ENCODE assay signal across 8 mouse cellular contexts in the genomic region with DNA sequence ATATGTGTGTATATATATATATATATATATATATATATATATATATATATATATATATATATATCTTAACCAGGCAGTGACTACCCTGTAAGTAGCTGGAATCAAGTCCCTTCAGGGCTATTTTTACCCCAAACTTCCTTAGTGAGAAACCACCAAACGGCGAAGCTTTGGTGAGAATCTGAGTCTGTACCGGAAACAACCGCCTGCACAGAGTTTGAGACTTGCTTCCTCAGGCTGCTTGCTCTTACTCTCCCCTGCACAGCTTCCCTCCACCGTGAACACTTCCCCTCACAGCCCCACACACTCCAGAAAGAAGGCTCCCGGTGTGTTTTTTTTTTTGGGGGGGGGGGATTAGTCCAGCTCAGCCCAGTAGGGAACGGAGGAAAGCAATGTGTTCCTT.
DNase-seq lines count a peak whose midpoint lies in the region; ATAC-seq and TF ChIP-seq lines count a peak whose summit lies in the region.

No protein-coding gene starts in this region.

- no peak for DNase-seq in left cerebral cortex, adult 2 months (ENCODE audit: extremely low spot score in 1 of 2, low spot score in 2 of 2)
- no peak for DNase-seq in left cerebral cortex, adult 8-10 months (ENCODE audit: low spot score in 2 of 2)
- no peak for DNase-seq in embryonic facial prominence, embryonic 11.5 days (ENCODE audit: low spot score)
- DNase-seq in frontal cortex, postnatal 14 days (ENCODE audit: low spot score in 2 of 2), result no peak
- DNase-seq in cerebellum, adult 11 months, result no peak

- 64% methylated on average over 7 of the region's 7 CpGs for WGBS in embryonic facial prominence, embryonic 11.5 days
- 56% methylated on average over 7 of the region's 7 CpGs for WGBS in hindbrain, embryonic 15.5 days
- WGBS in neural tube, embryonic 13.5 days, result 69% methylated on average over 7 of the region's 7 CpGs

- intact Hi-C loops in left cerebral cortex, adult 2 months (cut with DNase I), result loop anchor here (2.0 kb wide), 1 partner anchor 45 kb away; no protein-coding TSS in a partner anchor

- no peak for ATAC-seq in embryonic facial prominence, embryonic 11.5 days (replicated peaks; ENCODE audit: insufficient number of reproducible peaks, low FRiP score, low TSS enrichment, low read depth)
- no peak for ATAC-seq in hindbrain, embryonic 15.5 days (ENCODE audit: low FRiP score, low read depth)
- ATAC-seq in neural tube, embryonic 13.5 days (ENCODE audit: low read depth), result no peak
- no peak for ATAC-seq in frontal cortex, adult (ENCODE audit: low TSS enrichment)

- no peak for TF ChIP-seq CTCF in left cerebral cortex, adult 2 months (IDR thresholded peaks at IDR 0.05)

- no peaks in the 10 kb centered on the region for H3K9me3 ChIP-seq in embryonic facial prominence, embryonic 11.5 days (replicated peaks; ENCODE audit: control insufficient read depth, low read length)
- no peaks in the 10 kb centered on the region for H3K9me3 ChIP-seq in hindbrain, embryonic 15.5 days
- no peaks in the 10 kb centered on the region for H3K9me3 ChIP-seq in neural tube, embryonic 13.5 days

- H3K4me3 ChIP-seq in left cerebral cortex, adult 2 months, result peak overlapping the region; percentile 74
- H3K4me3 ChIP-seq in embryonic facial prominence, embryonic 11.5 days (ENCODE audit: low read depth, low read length), result no peak overlapping the region
- peak overlapping the region; percentile 70 for H3K4me3 ChIP-seq in hindbrain, embryonic 15.5 days
- H3K4me3 ChIP-seq in neural tube, embryonic 13.5 days, result peak overlapping the region; percentile 82

- H3K4me2 ChIP-seq in embryonic facial prominence, embryonic 11.5 days (ENCODE audit: low read depth, low read length), result peak overlapping the region; percentile 16; the same call in 1 of the 2 replicates
- peak overlapping the region; percentile 96 for H3K4me2 ChIP-seq in hindbrain, embryonic 15.5 days
- peak overlapping the region; percentile 99 for H3K4me2 ChIP-seq in neural tube, embryonic 13.5 days

- no peaks in the 10 kb centered on the region for H3K27me3 ChIP-seq in embryonic facial prominence, embryonic 11.5 days (ENCODE audit: control insufficient read depth, insufficient read depth, low read length)
- H3K27me3 ChIP-seq in hindbrain, embryonic 15.5 days, result no peaks in the 10 kb centered on the region
- H3K27me3 ChIP-seq in neural tube, embryonic 13.5 days, result no peaks in the 10 kb centered on the region

- no peak overlapping the region; the same call in 1 of the 2 replicates for H3K9ac ChIP-seq in embryonic facial prominence, embryonic 11.5 days (replicated peaks; ENCODE audit: low read length)
- H3K9ac ChIP-seq in hindbrain, embryonic 15.5 days, result peak overlapping the region; percentile 43; the same call in 1 of the 2 replicates
- H3K9ac ChIP-seq in neural tube, embryonic 13.5 days, result peak overlapping the region; percentile 71

- peaks cover 21% of the 10 kb centered on the region for H3K4me1 ChIP-seq in embryonic facial prominence, embryonic 11.5 days (ENCODE audit: control insufficient read depth, insufficient read depth, low read length)
- peaks cover 83% of the 10 kb centered on the region for H3K4me1 ChIP-seq in hindbrain, embryonic 15.5 days (replicated peaks)
- H3K4me1 ChIP-seq in neural tube, embryonic 13.5 days (replicated peaks), result peaks cover 93% of the 10 kb centered on the region

- H3K36me3 ChIP-seq in embryonic facial prominence, embryonic 11.5 days (replicated peaks; ENCODE audit: control insufficient read depth, insufficient read depth, low read depth, low read length), result no peaks in the 10 kb centered on the region
- no peaks in the 10 kb centered on the region for H3K36me3 ChIP-seq in hindbrain, embryonic 15.5 days
- peaks cover 4% of the 10 kb centered on the region; the same call in 1 of the 2 replicates for H3K36me3 ChIP-seq in neural tube, embryonic 13.5 days

- H3K27ac ChIP-seq in left cerebral cortex, adult 2 months, result peak overlapping the region; percentile 29; the same call in 1 of the 2 replicates
- no peak overlapping the region for H3K27ac ChIP-seq in embryonic facial prominence, embryonic 11.5 days (replicated peaks; ENCODE audit: low read depth, low read length)
- H3K27ac ChIP-seq in hindbrain, embryonic 15.5 days (replicated peaks), result peak overlapping the region; percentile 52; the same call in 1 of the 2 replicates
- peak overlapping the region; percentile 79; the same call in 1 of the 2 replicates for H3K27ac ChIP-seq in neural tube, embryonic 13.5 days (replicated peaks)

Comparison
In these comparisons a context has a peak if more than half of its experiments do, and no peak if none do; other contexts are left out.
1. H3K4me2 ChIP-seq: peak in every context shown above with its lines; median percentile 99 in neural tube, embryonic 13.5 days; 96 in hindbrain, embryonic 15.5 days; 16 in embryonic facial prominence, embryonic 11.5 days.